Mouse (Mus musculus): ENCODE data around the gene Zfp39. TPM values are rescaled to one million over a fixed set of nuclear protein-coding genes. Genes with fewer than 3 reads are reported as not detected.
A peak's percentile ranks its signal among the peaks of the same experiment; 100 is the strongest.

The Zfp39 gene
- polyA plus RNA-seq, 1 experiment from 2014 or later, result 5.5 TPM

- DNase-seq (ENCODE audit: low spot score), result peak; percentile 79
Measured at GRCm38 (mm10) chr11:58927790-58928651, 24.0 kb upstream of the Zfp39 start.

GRCm38 (mm10) chr11:58927053-58927452 is 23.0 kb upstream of the Zfp39 start:
- H3K4me3 ChIP-seq (ENCODE audit: low read depth, low read length), result no peak overlapping the region
- 80% methylated on average over 2 of the region's 2 CpGs for WGBS
- H3K27ac ChIP-seq (ENCODE audit: low read depth, low read length), result no peak overlapping the region
- peaks cover 13% of the 10 kb centered on the region for H3K36me3 ChIP-seq (ENCODE audit: control insufficient read depth, insufficient read depth, low read length)
- H3K4me2 ChIP-seq (ENCODE audit: low read length), result no peak overlapping the region
- no peaks in the 10 kb centered on the region for H3K4me1 ChIP-seq (ENCODE audit: control insufficient read depth, insufficient read depth, low read length)
- no peaks in the 10 kb centered on the region for H3K27me3 ChIP-seq (replicated peaks; ENCODE audit: control insufficient read depth, insufficient read depth, low read length)
- H3K9me3 ChIP-seq (replicated peaks; ENCODE audit: control insufficient read depth, low read length), result no peaks in the 10 kb centered on the region
- no peak overlapping the region for H3K9ac ChIP-seq (ENCODE audit: low read length)
- no peak for DNase-seq (ENCODE audit: low spot score)
- no peak for ATAC-seq

More at GRCm38 (mm10) chr11:58927790-58928651, 24.0 kb upstream of the Zfp39 start:
- Histone ChIP-seq H3K4me3 (ENCODE audit: low read depth, low read length) (no peak overlapping the region), H3K4me1 (ENCODE audit: control insufficient read depth, insufficient read depth, low read length) (no peaks in the 10 kb centered on the region), H3K27me3 (replicated peaks; ENCODE audit: control insufficient read depth, insufficient read depth, low read length) (no peaks in the 10 kb centered on the region), H3K36me3 (ENCODE audit: control insufficient read depth, insufficient read depth, low read length) (peaks cover 23% of the 10 kb centered on the region), H3K27ac (ENCODE audit: low read depth, low read length) (no peak overlapping the region), H3K9me3 (replicated peaks; ENCODE audit: control insufficient read depth, low read length) (no peaks in the 10 kb centered on the region), H3K4me2 (ENCODE audit: low read length) (peak overlapping the region; percentile 28; the same call in 1 of the 2 replicates), H3K9ac (ENCODE audit: low read length) (0 out of 2 replicates have a peak overlapping the region, but pooled peaks have one; percentile 7)
- WGBS, result 36% methylated on average over 20 of the region's 20 CpGs
- peak; percentile 66 for ATAC-seq

GRCm38 (mm10) chr11:58926651-58927050 is 22.6 kb upstream of the Zfp39 start:
- ATAC-seq (no peak), DNase-seq (ENCODE audit: low spot score) (no peak)
- Histone ChIP-seq H3K27me3 (replicated peaks; ENCODE audit: control insufficient read depth, insufficient read depth, low read length) (no peaks in the 10 kb centered on the region), H3K9me3 (replicated peaks; ENCODE audit: control insufficient read depth, low read length) (no peaks in the 10 kb centered on the region), H3K36me3 (ENCODE audit: control insufficient read depth, insufficient read depth, low read length) (peaks cover 9% of the 10 kb centered on the region), H3K4me2 (ENCODE audit: low read length) (no peak overlapping the region), H3K4me3 (ENCODE audit: low read depth, low read length) (no peak overlapping the region), H3K27ac (ENCODE audit: low read depth, low read length) (no peak overlapping the region), H3K9ac (ENCODE audit: low read length) (no peak overlapping the region), H3K4me1 (ENCODE audit: control insufficient read depth, insufficient read depth, low read length) (no peaks in the 10 kb centered on the region)
- WGBS, result 94% methylated on average over 2 of the region's 3 CpGs

- Histone ChIP-seq H3K4me3 (ENCODE audit: low read depth, low read length) (no peak overlapping the region), H3K9ac (ENCODE audit: low read length) (no peak overlapping the region), H3K27me3 (replicated peaks; ENCODE audit: control insufficient read depth, insufficient read depth, low read length) (no peaks in the 10 kb centered on the region), H3K36me3 (ENCODE audit: control insufficient read depth, insufficient read depth, low read length) (no peaks in the 10 kb centered on the region), H3K27ac (ENCODE audit: low read depth, low read length) (no peak overlapping the region), H3K4me1 (ENCODE audit: control insufficient read depth, insufficient read depth, low read length) (no peaks in the 10 kb centered on the region), H3K9me3 (replicated peaks; ENCODE audit: control insufficient read depth, low read length) (no peaks in the 10 kb centered on the region), H3K4me2 (ENCODE audit: low read length) (no peak overlapping the region)
- ATAC-seq (no peak), DNase-seq (ENCODE audit: low spot score) (no peak)
- WGBS, result 85% methylated on average over 9 of the region's 9 CpGs
Measured at GRCm38 (mm10) chr11:58922420-58922819, 18.4 kb upstream of the Zfp39 start.

- DNase-seq (ENCODE audit: low spot score) (no peak), ATAC-seq (no peak)
- no peak overlapping the region for H3K27ac ChIP-seq (ENCODE audit: low read depth, low read length)
- H3K9me3 ChIP-seq (replicated peaks; ENCODE audit: control insufficient read depth, low read length), result no peaks in the 10 kb centered on the region
- H3K9ac ChIP-seq (ENCODE audit: low read length), result no peak overlapping the region
- H3K4me2 ChIP-seq (ENCODE audit: low read length), result no peak overlapping the region
- H3K4me3 ChIP-seq (ENCODE audit: low read depth, low read length), result no peak overlapping the region
- WGBS, result 66% methylated on average over 5 of the region's 5 CpGs
- no peaks in the 10 kb centered on the region for H3K36me3 ChIP-seq (ENCODE audit: control insufficient read depth, insufficient read depth, low read length)
- no peaks in the 10 kb centered on the region for H3K4me1 ChIP-seq (ENCODE audit: control insufficient read depth, insufficient read depth, low read length)
- H3K27me3 ChIP-seq (replicated peaks; ENCODE audit: control insufficient read depth, insufficient read depth, low read length), result no peaks in the 10 kb centered on the region
Measured at GRCm38 (mm10) chr11:58918759-58919158, 14.7 kb upstream of the Zfp39 start.

GRCm38 (mm10) chr11:58917745-58918366 is 13.8 kb upstream of the Zfp39 start, which contains the start of gene Btnl10:
Gene Btnl10, plus strand, starts transcription at chr11:58917908.
- H3K4me3 ChIP-seq (ENCODE audit: low read depth, low read length), result no peak within 1 kb of the TSS
- H3K36me3 ChIP-seq (ENCODE audit: control insufficient read depth, insufficient read depth, low read length), result no peaks in the 10 kb centered on the region
- H3K4me1 ChIP-seq (ENCODE audit: control insufficient read depth, insufficient read depth, low read length), result no peaks in the 10 kb centered on the region
- no peaks in the 10 kb centered on the region for H3K9me3 ChIP-seq (replicated peaks; ENCODE audit: control insufficient read depth, low read length)
- no peak within 1 kb of the TSS for H3K27ac ChIP-seq (ENCODE audit: low read depth, low read length)
- H3K9ac ChIP-seq (ENCODE audit: low read length), result no peak within 1 kb of the TSS
- no peak for DNase-seq (ENCODE audit: low spot score)
- 90% methylated on average over 12 of the region's 12 CpGs for WGBS
- H3K27me3 ChIP-seq (replicated peaks; ENCODE audit: control insufficient read depth, insufficient read depth, low read length), result no peaks in the 10 kb centered on the region
- H3K4me2 ChIP-seq (ENCODE audit: low read length), result no peak within 1 kb of the TSS
- ATAC-seq, result no peak

GRCm38 (mm10) chr11:58916879-58917744 is 13.1 kb upstream of the Zfp39 start:
- no peaks in the 10 kb centered on the region for H3K4me1 ChIP-seq (ENCODE audit: control insufficient read depth, insufficient read depth, low read length)
- H3K27me3 ChIP-seq (replicated peaks; ENCODE audit: control insufficient read depth, insufficient read depth, low read length), result no peaks in the 10 kb centered on the region
- WGBS, result 57% methylated on average over 14 of the region's 14 CpGs
- DNase-seq (ENCODE audit: low spot score) (peak; percentile 38), ATAC-seq (no peak)
- no peaks in the 10 kb centered on the region for H3K9me3 ChIP-seq (replicated peaks; ENCODE audit: control insufficient read depth, low read length)
- no peak overlapping the region for H3K27ac ChIP-seq (ENCODE audit: low read depth, low read length)
- H3K4me2 ChIP-seq (ENCODE audit: low read length), result no peak overlapping the region
- no peak overlapping the region for H3K4me3 ChIP-seq (ENCODE audit: low read depth, low read length)
- H3K36me3 ChIP-seq (ENCODE audit: control insufficient read depth, insufficient read depth, low read length), result no peaks in the 10 kb centered on the region
- no peak overlapping the region for H3K9ac ChIP-seq (ENCODE audit: low read length)

GRCm38 (mm10) chr11:58914461-58915028 is 10.5 kb upstream of the Zfp39 start:
- ATAC-seq, result peak; percentile 40
- Histone ChIP-seq H3K27me3 (replicated peaks; ENCODE audit: control insufficient read depth, insufficient read depth, low read length) (no peaks in the 10 kb centered on the region), H3K4me2 (ENCODE audit: low read length) (peak overlapping the region; percentile 53), H3K4me3 (ENCODE audit: low read depth, low read length) (peak overlapping the region; percentile 19; the same call in 1 of the 2 replicates), H3K27ac (ENCODE audit: low read depth, low read length) (no peak overlapping the region), H3K4me1 (ENCODE audit: control insufficient read depth, insufficient read depth, low read length) (no peaks in the 10 kb centered on the region), H3K9me3 (replicated peaks; ENCODE audit: control insufficient read depth, low read length) (no peaks in the 10 kb centered on the region), H3K36me3 (ENCODE audit: control insufficient read depth, insufficient read depth, low read length) (no peaks in the 10 kb centered on the region), H3K9ac (ENCODE audit: low read length) (peak overlapping the region; percentile 57)
- WGBS, result 21% methylated on average over 17 of the region's 17 CpGs
- DNase-seq (ENCODE audit: low spot score), result peak; percentile 75
